Mouse (Mus musculus): ENCODE data around the gene Fry. TPM values are rescaled to one million over a fixed set of nuclear protein-coding genes. Genes with fewer than 3 reads are reported as not detected.

The Fry gene
- polyA plus RNA-seq, 1 experiment from 2014 or later: 10.2 TPM

GRCm38 (mm10) chr5:150176251-150177015 is 58.0 kb downstream of the Fry start:
- no peak overlapping the region for H3K4me3 ChIP-seq
- 81% methylated on average over 13 of the region's 13 CpGs for WGBS
- ATAC-seq (ENCODE audit: insufficient number of reproducible peaks, insufficient read depth, low FRiP score, low TSS enrichment): no peak
- no peaks in the 10 kb centered on the region for H3K4me1 ChIP-seq
- no peaks in the 10 kb centered on the region for H3K27me3 ChIP-seq
- no peak overlapping the region for H3K4me2 ChIP-seq (replicated peaks)
- no peaks in the 10 kb centered on the region for H3K36me3 ChIP-seq
- 0 out of 2 replicates have a peak, but pooled peaks cover 2% of the 10 kb centered on the region for H3K9me3 ChIP-seq
- H3K27ac ChIP-seq: no peak overlapping the region
- no peak overlapping the region for H3K9ac ChIP-seq

GRCm38 (mm10) chr5:150177757-150178156 is 59.3 kb downstream of the Fry start:
- no peaks in the 10 kb centered on the region for H3K36me3 ChIP-seq
- 0 out of 2 replicates have a peak, but pooled peaks cover 2% of the 10 kb centered on the region for H3K9me3 ChIP-seq
- H3K27me3 ChIP-seq: no peaks in the 10 kb centered on the region
- H3K4me2 ChIP-seq (replicated peaks): no peak overlapping the region
- WGBS: 89% methylated on average over 1 of the region's 1 CpGs
- no peak overlapping the region for H3K9ac ChIP-seq
- H3K4me1 ChIP-seq: no peaks in the 10 kb centered on the region
- no peak overlapping the region for H3K4me3 ChIP-seq
- H3K27ac ChIP-seq: no peak overlapping the region
- ATAC-seq (ENCODE audit: insufficient number of reproducible peaks, insufficient read depth, low FRiP score, low TSS enrichment): no peak

GRCm38 (mm10) chr5:150178194-150178801 is 59.9 kb downstream of the Fry start:
- H3K27ac ChIP-seq: no peak overlapping the region
- ATAC-seq (ENCODE audit: insufficient number of reproducible peaks, insufficient read depth, low FRiP score, low TSS enrichment): no peak
- WGBS: 87% methylated on average over 1 of the region's 2 CpGs

GRCm38 (mm10) chr5:150180985-150181607 is 62.7 kb downstream of the Fry start:
- Histone ChIP-seq H3K9me3 (no peaks in the 10 kb centered on the region), H3K9ac (no peak overlapping the region), H3K4me2 (replicated peaks) (no peak overlapping the region), H3K4me3 (no peak overlapping the region), H3K27ac (no peak overlapping the region), H3K4me1 (no peaks in the 10 kb centered on the region), H3K36me3 (no peaks in the 10 kb centered on the region), H3K27me3 (no peaks in the 10 kb centered on the region)
- ATAC-seq (ENCODE audit: insufficient number of reproducible peaks, insufficient read depth, low FRiP score, low TSS enrichment): no peak
- 77% methylated on average over 1 of the region's 1 CpGs for WGBS

More at GRCm38 (mm10) chr5:150178194-150178801, 59.9 kb downstream of the Fry start:
- Histone ChIP-seq H3K4me1 (no peaks in the 10 kb centered on the region), H3K36me3 (no peaks in the 10 kb centered on the region), H3K9ac (no peak overlapping the region), H3K9me3 (0 out of 2 replicates have a peak, but pooled peaks cover 2% of the 10 kb centered on the region), H3K4me3 (no peak overlapping the region), H3K4me2 (replicated peaks) (no peak overlapping the region), H3K27me3 (no peaks in the 10 kb centered on the region)

GRCm38 (mm10) chr5:150184959-150185358 is 66.5 kb downstream of the Fry start:
- Histone ChIP-seq H3K4me2 (replicated peaks) (no peak overlapping the region), H3K27me3 (no peaks in the 10 kb centered on the region), H3K9ac (no peak overlapping the region), H3K4me3 (no peak overlapping the region), H3K9me3 (no peaks in the 10 kb centered on the region), H3K4me1 (no peaks in the 10 kb centered on the region), H3K27ac (no peak overlapping the region), H3K36me3 (no peaks in the 10 kb centered on the region)
- ATAC-seq (ENCODE audit: insufficient number of reproducible peaks, insufficient read depth, low FRiP score, low TSS enrichment): no peak
- WGBS: 75% methylated on average over 3 of the region's 3 CpGs

- H3K4me2 ChIP-seq (replicated peaks): no peak overlapping the region
- H3K27ac ChIP-seq: no peak overlapping the region
- H3K9ac ChIP-seq: no peak overlapping the region
- no peak for ATAC-seq (ENCODE audit: insufficient number of reproducible peaks, insufficient read depth, low FRiP score, low TSS enrichment)
- WGBS: 77% methylated on average over 4 of the region's 4 CpGs
- H3K9me3 ChIP-seq: peaks cover 7% of the 10 kb centered on the region; the same call in 1 of the 2 replicates
- H3K4me1 ChIP-seq: no peaks in the 10 kb centered on the region
- no peak overlapping the region for H3K4me3 ChIP-seq
- no peaks in the 10 kb centered on the region for H3K36me3 ChIP-seq
- no peaks in the 10 kb centered on the region for H3K27me3 ChIP-seq
These were observed 67.7 kb downstream of the Fry start for GRCm38 (mm10) chr5:150186121-150186520.

GRCm38 (mm10) chr5:150186676-150187075 is 68.2 kb downstream of the Fry start:
- Histone ChIP-seq H3K4me1 (no peaks in the 10 kb centered on the region), H3K9me3 (peaks cover 7% of the 10 kb centered on the region; the same call in 1 of the 2 replicates), H3K36me3 (no peaks in the 10 kb centered on the region), H3K4me2 (replicated peaks) (no peak overlapping the region), H3K27me3 (no peaks in the 10 kb centered on the region), H3K27ac (no peak overlapping the region), H3K9ac (no peak overlapping the region), H3K4me3 (no peak overlapping the region)
- 91% methylated on average over 4 of the region's 4 CpGs for WGBS
- no peak for ATAC-seq (ENCODE audit: insufficient number of reproducible peaks, insufficient read depth, low FRiP score, low TSS enrichment)

GRCm38 (mm10) chr5:150188031-150188430 is 69.6 kb downstream of the Fry start:
- Histone ChIP-seq H3K4me2 (replicated peaks) (no peak overlapping the region), H3K4me1 (no peaks in the 10 kb centered on the region), H3K36me3 (no peaks in the 10 kb centered on the region), H3K4me3 (no peak overlapping the region), H3K9ac (no peak overlapping the region), H3K27ac (no peak overlapping the region), H3K27me3 (no peaks in the 10 kb centered on the region), H3K9me3 (peaks cover 7% of the 10 kb centered on the region; the same call in 1 of the 2 replicates)
- 83% methylated on average over 4 of the region's 4 CpGs for WGBS
- no peak for ATAC-seq (ENCODE audit: insufficient number of reproducible peaks, insufficient read depth, low FRiP score, low TSS enrichment)

GRCm38 (mm10) chr5:150190454-150191358 is 72.3 kb downstream of the Fry start:
- no peak for ATAC-seq (ENCODE audit: insufficient number of reproducible peaks, insufficient read depth, low FRiP score, low TSS enrichment)
- Histone ChIP-seq H3K4me1 (no peaks in the 10 kb centered on the region), H3K27ac (no peak overlapping the region), H3K36me3 (no peaks in the 10 kb centered on the region), H3K27me3 (no peaks in the 10 kb centered on the region), H3K9ac (no peak overlapping the region), H3K9me3 (peaks cover 7% of the 10 kb centered on the region; the same call in 1 of the 2 replicates), H3K4me3 (no peak overlapping the region), H3K4me2 (replicated peaks) (no peak overlapping the region)
- 85% methylated on average over 4 of the region's 4 CpGs for WGBS

- Histone ChIP-seq H3K27me3 (no peaks in the 10 kb centered on the region), H3K36me3 (no peaks in the 10 kb centered on the region), H3K27ac (no peak overlapping the region), H3K9ac (no peak overlapping the region; the same call in 1 of the 2 replicates), H3K4me1 (peaks cover 12% of the 10 kb centered on the region), H3K9me3 (peaks cover under 1% of the 10 kb centered on the region; the same call in 1 of the 2 replicates), H3K4me2 (replicated peaks) (peak overlapping the region; percentile 58), H3K4me3 (peak overlapping the region; percentile 35)
- peak; percentile 61; the same call in 1 of the 2 replicates for ATAC-seq (ENCODE audit: insufficient number of reproducible peaks, insufficient read depth, low FRiP score, low TSS enrichment)
- WGBS: 3% methylated on average over 22 of the region's 22 CpGs
These were observed 77.2 kb downstream of the Fry start for GRCm38 (mm10) chr5:150195514-150196210.
